Mouse (Mus musculus) hindbrain, embryonic 15.5 days (tissue): ENCODE measurements around the gene Hoxd8. TPM values are rescaled to one million over a fixed set of nuclear protein-coding genes. Genes with fewer than 3 reads are reported as not detected.

Experiments used
- ATAC-seq: fragments of 200-750 bp; cut with Nextera tagmentation; 2 replicates; pipeline ENCODE4 v1.8.0; 2017; ENCODE audit warnings: low read depth, moderate number of reproducible peaks, moderate TSS enrichment; ENCODE audit not compliant: low FRiP score
- H3K27ac ChIP-seq: fragments of 300-500 bp; sonication (generic); replicated peaks from 2 replicates; pipeline ENCODE4 v1.5.1; 2015; ENCODE audit warnings: mild to moderate bottlenecking, inconsistent platforms
- H3K27me3 ChIP-seq: fragments of 300-500 bp; sonication (generic); 2 replicates; pipeline ENCODE4 v1.6.1; 2015; ENCODE audit warnings: control low read depth, inconsistent platforms
- H3K36me3 ChIP-seq: fragments of 300-500 bp; sonication (generic); 2 replicates; pipeline ENCODE4 v1.6.1; 2015; ENCODE audit warnings: control low read depth, inconsistent platforms
- H3K4me1 ChIP-seq: fragments of 300-500 bp; sonication (generic); replicated peaks from 2 replicates; pipeline ENCODE4 v1.6.1; 2015; ENCODE audit warnings: control low read depth, inconsistent platforms
- H3K4me2 ChIP-seq: fragments of 300-500 bp; sonication (generic); 2 replicates; pipeline ENCODE4 v1.6.1; 2015; ENCODE audit warnings: moderate library complexity, mild to moderate bottlenecking, inconsistent platforms
- H3K4me3 ChIP-seq: fragments of 300-500 bp; sonication (generic); 2 replicates; pipeline ENCODE4 v1.5.1; 2015; ENCODE audit warnings: mild to moderate bottlenecking, inconsistent platforms
- H3K9ac ChIP-seq: fragments of 300-500 bp; sonication (generic); 2 replicates; pipeline ENCODE4 v1.6.1; 2015; ENCODE audit warnings: inconsistent platforms
- H3K9me3 ChIP-seq: fragments of 300-500 bp; sonication (generic); 2 replicates; pipeline ENCODE4 v1.6.1; 2016; ENCODE audit warnings: control low read depth, inconsistent platforms
- WGBS: fragments of 180-500 bp; shearing (Covaris S2); methylation state at CpG from one replicate; pipeline ENCODE4 v1.1.7; 2015; 5-methylcytosine and 5-hydroxymethylcytosine counted together
- polyA plus RNA-seq: library from polyadenylated mRNA; unstranded; fragments of >200 nt; fragmentation: Nextera tagmentation; extraction: Ambion mirVana; gene quantifications from 2 replicates; pipeline ENCODE4 v1.2.1, GENCODE M21; 2015

The Hoxd8 gene
- polyA plus RNA-seq, 1 experiment from 2014 or later: 1.3 TPM

- H3K4me1 ChIP-seq: peaks cover 11% of the 10 kb centered on the region
- no peak overlapping the region for H3K27ac ChIP-seq
- H3K9me3 ChIP-seq: no peaks in the 10 kb centered on the region
- no peak for ATAC-seq
- peaks cover 66% of the 10 kb centered on the region for H3K27me3 ChIP-seq
- peak overlapping the region; percentile 10 for H3K4me3 ChIP-seq
- peak overlapping the region; percentile 4; the same call in 1 of the 2 replicates for H3K4me2 ChIP-seq
- 4% methylated on average over 30 of the region's 30 CpGs for WGBS
- no peak overlapping the region for H3K9ac ChIP-seq
- H3K36me3 ChIP-seq: no peaks in the 10 kb centered on the region
These were observed 43.7 kb upstream of the Hoxd8 start for GRCm38 (mm10) chr2:74660421-74661375.

GRCm38 (mm10) chr2:74661685-74662084 is 42.7 kb upstream of the Hoxd8 start:
- Histone ChIP-seq H3K27ac (no peak overlapping the region), H3K36me3 (no peaks in the 10 kb centered on the region), H3K4me1 (peaks cover 7% of the 10 kb centered on the region), H3K9me3 (no peaks in the 10 kb centered on the region), H3K4me3 (peak overlapping the region; percentile 19), H3K27me3 (peaks cover 69% of the 10 kb centered on the region), H3K9ac (no peak overlapping the region), H3K4me2 (peak overlapping the region; percentile 47)
- peak; percentile 38; the same call in 1 of the 2 replicates for ATAC-seq
- WGBS: 0% methylated on average over 14 of the region's 14 CpGs

DNA sequence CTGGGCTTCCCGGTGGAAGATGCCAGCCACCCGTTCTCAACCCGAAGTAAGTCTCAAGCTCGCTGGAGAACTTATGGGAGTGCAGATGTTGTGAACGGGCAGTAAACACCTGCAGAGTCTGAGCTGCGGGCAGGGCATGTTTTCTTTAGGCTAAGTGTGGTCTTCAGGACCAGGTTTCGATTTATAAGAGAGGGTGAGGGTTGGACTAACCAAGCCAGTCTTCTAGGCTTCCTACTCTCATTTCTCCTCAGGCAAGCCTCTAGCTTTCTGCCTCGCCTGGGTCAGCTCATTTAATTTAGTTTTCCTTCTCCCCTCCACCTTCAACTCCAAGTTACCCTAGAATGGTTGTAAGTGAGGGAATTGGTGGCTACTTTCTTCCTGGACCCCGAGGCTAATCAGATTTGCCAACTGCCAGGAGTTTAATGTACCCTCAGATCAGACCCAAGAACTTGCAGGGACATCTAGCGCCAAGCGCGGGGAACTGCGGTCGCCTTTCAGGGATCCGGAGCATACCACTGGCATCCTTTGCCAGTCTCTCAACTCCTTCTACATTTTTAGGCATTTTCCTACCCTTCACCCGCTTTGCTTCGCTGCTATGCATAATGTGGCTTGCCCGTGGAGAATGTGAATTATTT is 41.0 kb upstream of the Hoxd8 start:
- no peaks in the 10 kb centered on the region for H3K36me3 ChIP-seq
- H3K27ac ChIP-seq: no peak overlapping the region
- no peak overlapping the region for H3K4me2 ChIP-seq
- WGBS: 5% methylated on average over 18 of the region's 18 CpGs
- no peak overlapping the region for H3K9ac ChIP-seq
- peaks cover 78% of the 10 kb centered on the region for H3K27me3 ChIP-seq
- no peak overlapping the region for H3K4me3 ChIP-seq
- H3K4me1 ChIP-seq: peaks cover 8% of the 10 kb centered on the region
- no peak for ATAC-seq
- no peaks in the 10 kb centered on the region for H3K9me3 ChIP-seq

GRCm38 (mm10) chr2:74666411-74666810 is 38.0 kb upstream of the Hoxd8 start:
- no peaks in the 10 kb centered on the region for H3K9me3 ChIP-seq
- no peak overlapping the region for H3K4me3 ChIP-seq
- no peak overlapping the region for H3K4me2 ChIP-seq
- H3K4me1 ChIP-seq: peaks cover 11% of the 10 kb centered on the region
- ATAC-seq: no peak
- WGBS: 2% methylated on average over 7 of the region's 7 CpGs
- H3K9ac ChIP-seq: no peak overlapping the region
- no peak overlapping the region for H3K27ac ChIP-seq
- H3K27me3 ChIP-seq: peaks cover 91% of the 10 kb centered on the region
- no peaks in the 10 kb centered on the region for H3K36me3 ChIP-seq

GRCm38 (mm10) chr2:74667191-74667841 is 37.1 kb upstream of the Hoxd8 start:
- ATAC-seq: no peak
- no peaks in the 10 kb centered on the region for H3K9me3 ChIP-seq
- no peak overlapping the region for H3K9ac ChIP-seq
- H3K27ac ChIP-seq: no peak overlapping the region
- no peaks in the 10 kb centered on the region for H3K36me3 ChIP-seq
- no peak overlapping the region for H3K4me3 ChIP-seq
- peaks cover 7% of the 10 kb centered on the region for H3K4me1 ChIP-seq
- H3K27me3 ChIP-seq: peaks cover 92% of the 10 kb centered on the region
- WGBS: 1% methylated on average over 36 of the region's 36 CpGs
- H3K4me2 ChIP-seq: no peak overlapping the region

- WGBS: under 1% methylated on average over 31 of the region's 51 CpGs
- Histone ChIP-seq H3K4me3 (peak within 1 kb of the TSS; percentile 22), H3K9ac (no peak within 1 kb of the TSS), H3K27me3 (peaks cover 92% of the 10 kb centered on the region), H3K27ac (no peak within 1 kb of the TSS), H3K36me3 (no peaks in the 10 kb centered on the region), H3K4me1 (peaks cover 12% of the 10 kb centered on the region), H3K4me2 (peak within 1 kb of the TSS; percentile 49), H3K9me3 (no peaks in the 10 kb centered on the region)
- no peak for ATAC-seq
These were observed 36.5 kb upstream of the Hoxd8 start, which contains the start of gene Hoxd13 for GRCm38 (mm10) chr2:74667842-74668357. Hoxd13 (plus strand) TSS chr2:74668310.

GRCm38 (mm10) chr2:74668370-74669229 is 35.8 kb upstream of the Hoxd8 start:
- WGBS: under 1% methylated on average over 57 of the region's 74 CpGs
- H3K36me3 ChIP-seq: no peaks in the 10 kb centered on the region
- ATAC-seq: peak; percentile 30; the same call in 1 of the 2 replicates
- peak overlapping the region; percentile 22 for H3K4me3 ChIP-seq
- H3K27me3 ChIP-seq: peaks cover 92% of the 10 kb centered on the region
- H3K9ac ChIP-seq: no peak overlapping the region
- no peak overlapping the region for H3K27ac ChIP-seq
- H3K4me1 ChIP-seq: peaks cover 13% of the 10 kb centered on the region
- H3K9me3 ChIP-seq: no peaks in the 10 kb centered on the region
- peak overlapping the region; percentile 49 for H3K4me2 ChIP-seq

DNA sequence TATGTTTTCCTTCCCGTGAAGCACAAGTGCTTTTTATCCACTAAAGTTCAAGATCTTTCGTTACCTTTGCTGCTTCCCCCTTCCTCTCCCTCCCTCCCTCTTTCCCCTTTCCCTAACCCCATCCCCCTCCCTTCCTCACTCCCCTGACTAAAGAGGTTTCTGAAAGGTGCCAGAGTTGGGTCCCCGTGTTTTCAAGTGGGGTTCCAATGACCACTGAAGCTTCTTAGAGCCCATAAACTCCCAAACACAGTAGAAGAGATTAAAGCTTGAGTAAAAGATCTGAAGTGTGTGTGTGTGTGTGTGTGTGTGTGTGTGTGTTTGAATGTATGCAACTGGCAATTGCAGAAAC is 35.2 kb upstream of the Hoxd8 start:
- no peak overlapping the region for H3K4me3 ChIP-seq
- H3K27me3 ChIP-seq: peaks cover 92% of the 10 kb centered on the region
- H3K9ac ChIP-seq: no peak overlapping the region
- peaks cover 13% of the 10 kb centered on the region for H3K4me1 ChIP-seq
- H3K27ac ChIP-seq: no peak overlapping the region
- no peaks in the 10 kb centered on the region for H3K9me3 ChIP-seq
- ATAC-seq: no peak
- 1% methylated on average over 3 of the region's 3 CpGs for WGBS
- H3K36me3 ChIP-seq: no peaks in the 10 kb centered on the region
- H3K4me2 ChIP-seq: no peak overlapping the region

- 1% methylated on average over 14 of the region's 14 CpGs for WGBS
- Histone ChIP-seq H3K9me3 (no peaks in the 10 kb centered on the region), H3K4me1 (peaks cover 13% of the 10 kb centered on the region), H3K27me3 (peaks cover 92% of the 10 kb centered on the region), H3K9ac (no peak overlapping the region), H3K27ac (no peak overlapping the region), H3K4me2 (no peak overlapping the region), H3K36me3 (no peaks in the 10 kb centered on the region), H3K4me3 (no peak overlapping the region)
- ATAC-seq: no peak
These were observed 34.7 kb upstream of the Hoxd8 start for GRCm38 (mm10) chr2:74669650-74670235.

- WGBS: 2% methylated on average over 3 of the region's 3 CpGs
- no peak for ATAC-seq
- no peak overlapping the region for H3K27ac ChIP-seq
- peaks cover 13% of the 10 kb centered on the region for H3K4me1 ChIP-seq
- no peaks in the 10 kb centered on the region for H3K9me3 ChIP-seq
- no peak overlapping the region for H3K9ac ChIP-seq
- H3K27me3 ChIP-seq: peaks cover 93% of the 10 kb centered on the region
- H3K4me3 ChIP-seq: no peak overlapping the region
- no peak overlapping the region for H3K4me2 ChIP-seq
- H3K36me3 ChIP-seq: no peaks in the 10 kb centered on the region
These were observed 33.7 kb upstream of the Hoxd8 start for GRCm38 (mm10) chr2:74670632-74671188.
